Mouse (Mus musculus) cerebellum, adult 9-10 months (tissue): ENCODE results near the gene Shmt2.

Experiments used
- DNase-seq: peaks from one replicate; pipeline ENCODE4 v3.0.0; 2022

Gene Shmt2

GRCm38 (mm10) chr10:127510895-127511617 lies 11.2 kb downstream of the Shmt2 start:
- DNase-seq, result peak; percentile 74

GRCm38 (mm10) chr10:127509837-127510701 lies 12.2 kb downstream of the Shmt2 start:
- peak; percentile 78 for DNase-seq

GRCm38 (mm10) chr10:127509051-127509836 lies 13.0 kb downstream of the Shmt2 start:
- peak; percentile 98 for DNase-seq

GRCm38 (mm10) chr10:127508239-127508638 lies 14.0 kb downstream of the Shmt2 start:
- peak; percentile 90 for DNase-seq

- no peak for DNase-seq
Observed at GRCm38 (mm10) chr10:127500894-127501893, 21.1 kb downstream of the Shmt2 start, which contains the start of gene Stac3. Gene Stac3, plus strand, starts transcription at chr10:127501686.

GRCm38 (mm10) chr10:127500042-127500441 lies 22.2 kb downstream of the Shmt2 start:
- DNase-seq, result no peak

GRCm38 (mm10) chr10:127499516-127499915 lies 22.7 kb downstream of the Shmt2 start:
- peak; percentile 53 for DNase-seq

DNA sequence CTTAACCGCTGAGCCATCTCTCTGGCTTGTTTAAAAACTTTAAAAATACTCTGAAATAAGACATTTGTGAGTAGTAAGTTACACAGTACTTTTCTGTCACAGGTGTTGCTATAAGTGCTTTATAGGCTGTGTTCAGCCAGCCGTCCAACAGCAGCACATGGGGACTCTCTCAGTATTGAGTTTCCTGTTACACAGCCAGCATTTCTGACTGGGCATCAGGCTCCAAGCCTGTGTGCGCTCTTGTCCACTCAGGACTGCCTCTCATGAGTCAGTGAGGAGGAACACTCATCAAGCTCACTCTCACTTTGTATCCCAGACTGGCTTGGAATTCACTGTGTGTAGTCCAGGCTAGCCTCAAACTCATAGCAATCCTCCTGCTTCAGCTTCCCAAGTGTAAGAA lies 26.1 kb downstream of the Shmt2 start:
- no peak for DNase-seq

DNA sequence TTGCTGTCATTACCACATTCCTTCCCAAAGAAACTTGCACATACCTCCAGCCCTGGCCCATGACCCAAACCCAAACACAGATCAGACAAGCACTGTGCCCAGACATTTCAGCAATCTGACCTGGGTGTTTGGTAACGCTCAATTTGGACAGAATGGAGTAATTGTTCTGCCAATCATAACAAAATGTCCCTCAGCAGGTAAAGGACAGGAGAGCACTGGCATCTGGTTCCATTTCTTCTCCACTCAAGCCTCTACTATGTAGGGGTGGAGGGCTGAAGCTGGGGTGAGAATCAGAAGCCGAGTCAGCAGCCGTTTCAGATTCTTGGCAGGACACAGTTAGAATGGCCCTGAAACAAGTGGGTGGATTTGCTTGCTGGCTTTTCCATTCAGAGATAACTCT lies 30.1 kb downstream of the Shmt2 start:
- DNase-seq, result no peak

DNA sequence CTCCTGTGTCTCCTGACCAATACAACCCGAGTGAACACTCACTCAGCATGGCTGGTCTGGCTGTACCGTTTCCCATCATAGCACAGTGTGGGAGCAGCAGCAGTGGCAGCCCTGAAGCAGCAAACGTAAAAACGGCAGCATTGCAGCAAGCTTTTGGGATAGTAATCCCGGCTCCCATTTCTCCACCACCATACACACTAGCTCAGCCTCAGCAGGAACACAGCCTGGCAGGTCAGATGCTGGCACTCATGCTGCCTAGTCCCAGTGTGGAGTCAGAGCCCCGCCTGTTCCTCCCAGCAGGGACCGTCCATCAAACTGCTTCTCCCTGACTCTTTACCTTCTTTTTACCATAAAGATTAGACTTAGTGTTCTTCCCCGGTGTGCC lies 31.1 kb downstream of the Shmt2 start:
- peak; percentile 51 for DNase-seq

GRCm38 (mm10) chr10:127490160-127491127 lies 31.8 kb downstream of the Shmt2 start:
- DNase-seq, result no peak

- no peak for DNase-seq
Observed at GRCm38 (mm10) chr10:127488856-127489255, 33.4 kb downstream of the Shmt2 start.

GRCm38 (mm10) chr10:127485235-127485634 lies 37.0 kb downstream of the Shmt2 start:
- DNase-seq, result no peak

DNA sequence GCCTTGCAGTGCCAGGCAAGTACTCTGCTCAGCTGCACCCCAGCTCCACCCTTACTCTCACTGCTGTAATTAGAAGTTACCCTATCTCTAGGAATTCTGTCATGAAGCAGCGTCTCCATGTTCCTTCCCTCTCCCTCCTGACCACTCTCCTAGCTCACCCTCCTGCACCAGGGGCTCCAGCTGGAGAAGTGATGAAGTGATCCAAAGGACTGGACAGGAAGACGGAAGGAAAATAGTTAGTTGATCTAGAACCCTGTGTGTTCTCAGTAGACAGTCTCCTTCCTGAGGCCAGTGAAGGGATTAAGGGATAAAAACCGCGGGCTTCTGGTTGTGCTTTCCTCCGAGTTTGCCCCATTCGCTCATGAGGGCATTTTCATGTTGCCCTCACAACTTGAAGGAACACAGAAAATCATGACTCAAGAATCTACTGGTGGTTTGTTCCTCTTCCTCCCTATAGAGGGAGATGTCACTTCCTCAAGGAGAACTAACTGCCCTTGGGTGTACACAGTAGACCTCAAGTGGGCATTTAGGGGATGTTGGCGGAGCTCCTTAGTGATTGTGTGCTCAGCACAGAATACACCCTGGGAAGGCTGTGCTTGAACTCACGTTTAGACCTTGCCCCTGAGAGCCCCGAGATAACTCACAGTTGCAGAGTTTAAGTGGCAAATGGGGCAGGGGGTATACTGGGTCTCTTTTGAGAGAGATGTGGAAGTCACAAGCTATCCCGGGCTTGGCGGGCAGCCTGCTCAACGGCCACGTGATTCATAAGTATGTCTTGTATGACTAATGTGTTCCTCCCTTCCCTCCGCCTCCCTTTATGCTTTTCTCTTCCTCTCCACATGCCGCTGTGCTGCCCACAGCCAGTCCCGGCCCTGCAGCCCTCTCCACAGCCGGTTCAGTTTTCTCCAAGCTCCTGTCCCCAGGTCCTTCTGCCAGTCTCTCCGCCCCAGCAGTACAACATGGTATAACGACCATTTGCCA lies 41.1 kb downstream of the Shmt2 start:
- peak; percentile 28 for DNase-seq

GRCm38 (mm10) chr10:127479131-127479530 lies 43.1 kb downstream of the Shmt2 start:
- peak; percentile 79 for DNase-seq

- no peak for DNase-seq
Observed at GRCm38 (mm10) chr10:127477301-127477700, 44.9 kb downstream of the Shmt2 start.

- DNase-seq, result no peak
Observed at GRCm38 (mm10) chr10:127476541-127476940, 45.7 kb downstream of the Shmt2 start.

DNA sequence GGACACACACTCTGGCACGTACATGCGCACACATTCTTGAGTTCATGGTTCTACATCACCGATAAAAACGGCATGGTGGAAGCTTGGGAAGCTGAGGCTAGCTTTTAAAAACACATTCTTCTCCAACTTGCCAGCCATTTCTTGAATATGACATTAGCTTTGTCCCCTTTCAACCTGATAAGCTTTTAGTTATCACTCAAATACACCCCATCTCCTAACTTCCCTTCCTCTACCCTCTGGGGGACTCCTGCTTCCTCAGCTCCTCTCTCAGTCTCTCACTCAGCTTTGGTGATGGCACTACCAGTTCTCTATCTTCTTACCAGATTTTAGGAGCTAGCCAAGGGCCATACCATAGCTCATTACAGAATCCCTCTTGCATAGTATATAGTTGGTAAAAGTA lies 47.1 kb downstream of the Shmt2 start:
- DNase-seq, result no peak

- DNase-seq, result no peak
Observed at GRCm38 (mm10) chr10:127472722-127473121, 49.5 kb downstream of the Shmt2 start.
